21 mouse cellular contexts compared by ENCODE assay signal in the genomic region with DNA sequence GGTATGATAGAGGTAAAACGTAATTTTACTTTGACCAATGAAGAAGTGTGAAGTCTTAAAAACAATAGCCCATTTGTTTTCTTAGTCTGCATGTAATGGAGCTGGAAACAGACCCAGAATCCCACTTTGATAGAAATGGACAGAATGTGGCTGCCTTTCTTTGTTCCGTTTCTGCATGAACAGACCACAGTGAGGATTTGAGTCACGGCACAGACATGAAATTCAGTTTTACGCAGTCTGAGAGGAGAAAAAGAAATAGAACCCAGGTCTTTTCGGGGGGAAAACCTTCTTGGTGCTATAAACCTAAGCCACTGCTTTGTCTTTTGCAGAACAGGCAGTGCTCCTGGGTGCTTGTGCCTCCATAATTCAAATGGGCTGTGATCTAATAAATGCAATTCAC.
DNase-seq lines count a peak whose midpoint lies in the region; ATAC-seq lines count a peak whose summit lies in the region.
"Had no signal": no experiment of that assay in that cellular context is flagged by ENCODE, and none has a peak within 500 bp of the region (broad histone marks: within the 10 kb centered on the region; RNA-seq: fewer than 3 reads in every experiment).

No protein-coding gene starts in this region.

- H3K9ac ChIP-seq in midbrain, embryonic 11.5 days (ENCODE audit: low read length), result no peak overlapping the region
- no peak overlapping the region for H3K9ac ChIP-seq in midbrain, embryonic 13.5 days (replicated peaks)
- H3K9ac ChIP-seq: embryonic facial prominence, embryonic 15.5 days; forebrain, embryonic 12.5 days; limb, embryonic 15.5 days; liver, postnatal 0 days had no signal

- peak; percentile 85 for DNase-seq in midbrain, embryonic 11.5 days (ENCODE audit: low spot score, missing footprints)
- peak; percentile 31 for DNase-seq in embryo, embryonic 9.5 days (ENCODE audit: extremely low spot score)
- peak; percentile 50 for DNase-seq in mesoderm, embryonic 11.5 days (ENCODE audit: low read depth, low spot score)
- DNase-seq in retina, postnatal 1 day, result peak; percentile 40
- no peak for DNase-seq in urinary bladder, postnatal 36 days (ENCODE audit: low spot score in 2 of 2)
- no peak for DNase-seq in urinary bladder, postnatal 10 days (ENCODE audit: low spot score)
- DNase-seq: cerebellum, adult 11 months; cerebellum, postnatal 25 days; gastrocnemius, adult 2 months; heart, adult 18-20 months; heart, postnatal 4 days; kidney, adult 18-20 months; liver, postnatal 0 days; lung, postnatal 14 days; right cerebral cortex, postnatal 4 days; thymus, postnatal 14 days had no signal

- H3K27me3 ChIP-seq in midbrain, embryonic 11.5 days (ENCODE audit: control insufficient read depth, insufficient read depth, low read length), result no peaks in the 10 kb centered on the region
- H3K27me3 ChIP-seq in midbrain, embryonic 13.5 days, result no peaks in the 10 kb centered on the region
- H3K27me3 ChIP-seq: embryonic facial prominence, embryonic 15.5 days; forebrain, embryonic 12.5 days; limb, embryonic 15.5 days; megakaryocyte, embryonic 14.5 days had no signal

- ATAC-seq in midbrain, embryonic 11.5 days (ENCODE audit: low FRiP score), result no peak
- ATAC-seq in midbrain, embryonic 13.5 days, result no peak
- ATAC-seq: liver, postnatal 0 days had no signal

- 49% methylated on average over 5 of the region's 5 CpGs for WGBS in midbrain, embryonic 11.5 days
- WGBS in midbrain, embryonic 13.5 days, result 43% methylated on average over 5 of the region's 5 CpGs

- no peak overlapping the region for H3K4me2 ChIP-seq in midbrain, embryonic 11.5 days
- H3K4me2 ChIP-seq in midbrain, embryonic 13.5 days (replicated peaks), result no peak overlapping the region
- H3K4me2 ChIP-seq: embryonic facial prominence, embryonic 15.5 days; forebrain, embryonic 12.5 days; limb, embryonic 15.5 days had no signal

- H3K27ac ChIP-seq in midbrain, embryonic 11.5 days (ENCODE audit: low read depth, low read length), result no peak overlapping the region
- H3K27ac ChIP-seq in midbrain, embryonic 13.5 days, result no peak overlapping the region
- H3K27ac ChIP-seq: embryonic facial prominence, embryonic 15.5 days; forebrain, embryonic 12.5 days; gastrocnemius, adult 2 months; limb, embryonic 15.5 days had no signal

- no peak overlapping the region for H3K4me3 ChIP-seq in midbrain, embryonic 11.5 days (ENCODE audit: low read depth, low read length)
- H3K4me3 ChIP-seq in midbrain, embryonic 13.5 days (replicated peaks), result no peak overlapping the region
- H3K4me3 ChIP-seq: embryonic facial prominence, embryonic 15.5 days; forebrain, embryonic 12.5 days; gastrocnemius, adult 2 months; limb, embryonic 15.5 days; megakaryocyte, embryonic 14.5 days had no signal

- no peaks in the 10 kb centered on the region for H3K9me3 ChIP-seq in midbrain, embryonic 11.5 days (ENCODE audit: control insufficient read depth, low read length)
- H3K9me3 ChIP-seq in midbrain, embryonic 13.5 days, result no peaks in the 10 kb centered on the region
- H3K9me3 ChIP-seq: embryonic facial prominence, embryonic 15.5 days; forebrain, embryonic 12.5 days; limb, embryonic 15.5 days had no signal

- H3K36me3 ChIP-seq in midbrain, embryonic 11.5 days (ENCODE audit: control insufficient read depth, insufficient read depth, low read length), result no peaks in the 10 kb centered on the region
- H3K36me3 ChIP-seq in midbrain, embryonic 13.5 days, result no peaks in the 10 kb centered on the region
- H3K36me3 ChIP-seq: embryonic facial prominence, embryonic 15.5 days; forebrain, embryonic 12.5 days; limb, embryonic 15.5 days had no signal

- H3K4me1 ChIP-seq in midbrain, embryonic 11.5 days (ENCODE audit: control insufficient read depth, insufficient read depth, low read length), result no peaks in the 10 kb centered on the region
- H3K4me1 ChIP-seq in midbrain, embryonic 13.5 days (replicated peaks), result no peaks in the 10 kb centered on the region
- H3K4me1 ChIP-seq: embryonic facial prominence, embryonic 15.5 days; forebrain, embryonic 12.5 days; limb, embryonic 15.5 days; megakaryocyte, embryonic 14.5 days had no signal

Comparison
In these comparisons a context has a peak if more than half of its experiments do, and no peak if none do; other contexts are left out.
1. DNase-seq: peak in midbrain, embryonic 11.5 days (single experiment), embryo, embryonic 9.5 days (single experiment), mesoderm, embryonic 11.5 days (single experiment) and retina, postnatal 1 day (single experiment); none in urinary bladder, postnatal 36 days (0 of 2) and urinary bladder, postnatal 10 days (single experiment).